Mouse (Mus musculus): ENCODE data around the gene Pear1. TPM values are rescaled to one million over a fixed set of nuclear protein-coding genes. Genes with fewer than 3 reads are reported as not detected.
"Not testable (repeated sequence)": the region's sequence is repeated elsewhere in the genome, so short reads cannot be mapped to it uniquely, and the experiment has no call there.

Gene Pear1
- 1.8 TPM in 2 replicates for total RNA-seq (2012; rRNA removed)

- H3K4me1 ChIP-seq (ENCODE audit: control insufficient read depth in 2 of 2, insufficient read depth in 2 of 2, low read length in 2 of 2, poor library complexity in 1 of 2); H3K9ac ChIP-seq (ENCODE audit: insufficient read depth, low read depth, low read length, poor library complexity, severe bottlenecking); H3K4me3 ChIP-seq (ENCODE audit: insufficient read depth in 1 of 2, low read depth in 1 of 2, low read length in 2 of 2, poor library complexity in 1 of 2, severe bottlenecking in 1 of 2); H3K36me3 ChIP-seq (ENCODE audit: control insufficient read depth, insufficient read depth, low read length, poor library complexity, severe bottlenecking); in situ Hi-C loops (cut with MboI; ENCODE audit: low sequenced_read_pairs in 2 of 2, unreplicated experiment in 2 of 2); H3K27ac ChIP-seq (ENCODE audit: insufficient read depth, low read depth, low read length, poor library complexity, severe bottlenecking); H3K9me3 ChIP-seq (ENCODE audit: control insufficient read depth, insufficient read depth, low read depth, low read length); DNase-seq (ENCODE audit: low read depth, low spot score): not testable (repeated sequence)
These were observed at the start of gene Pear1 for GRCm38 (mm10) chr3:87824206-87824605. Gene Pear1 (minus strand): TSS chr3:87824306.

DNA sequence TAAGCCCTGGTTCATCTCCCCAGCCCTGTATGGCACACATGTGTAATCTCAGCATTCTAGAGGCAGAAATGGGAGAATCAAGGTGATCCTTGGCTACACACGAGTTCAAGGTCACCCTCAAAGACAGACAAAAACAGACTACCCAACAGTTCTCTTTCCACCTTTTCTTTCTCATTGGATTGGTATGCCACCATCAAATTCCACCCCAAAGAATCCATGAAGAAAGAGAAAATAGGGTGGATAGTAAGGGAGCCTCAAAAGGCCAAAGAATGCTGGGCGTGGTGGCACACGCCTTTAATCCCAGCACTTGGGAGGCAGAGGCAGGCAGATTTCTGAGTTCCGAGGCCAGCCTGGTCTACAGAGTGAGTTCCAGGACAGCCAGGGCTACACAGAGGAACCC lies 40.0 kb upstream of the Pear1 start:
- not testable (repeated sequence) for H3K9ac ChIP-seq (ENCODE audit: insufficient read depth, low read depth, low read length, poor library complexity, severe bottlenecking); H3K4me3 ChIP-seq (ENCODE audit: insufficient read depth in 1 of 2, low read depth in 1 of 2, low read length in 2 of 2, poor library complexity in 1 of 2, severe bottlenecking in 1 of 2)
- H3K27ac ChIP-seq (ENCODE audit: insufficient read depth, low read depth, low read length, poor library complexity, severe bottlenecking), result peak overlapping the region; percentile 32; the same call in 1 of the 2 replicates

GRCm38 (mm10) chr3:87859813-87860212 lies 35.7 kb upstream of the Pear1 start:
- Histone ChIP-seq H3K9me3 (ENCODE audit: control insufficient read depth, insufficient read depth, low read depth, low read length) (no peaks in the 10 kb centered on the region), H3K4me1 (ENCODE audit: control insufficient read depth in 2 of 2, insufficient read depth in 2 of 2, low read length in 2 of 2, poor library complexity in 1 of 2) (peaks cover 0 to 3% of the 10 kb centered on the region in 2 experiments; a peak in 1 of 4 replicates), H3K36me3 (ENCODE audit: control insufficient read depth, insufficient read depth, low read length, poor library complexity, severe bottlenecking) (peaks cover 32% of the 10 kb centered on the region), H3K27ac (ENCODE audit: insufficient read depth, low read depth, low read length, poor library complexity, severe bottlenecking) (no peak overlapping the region), H3K9ac (ENCODE audit: insufficient read depth, low read depth, low read length, poor library complexity, severe bottlenecking) (no peak overlapping the region), H3K4me3 (ENCODE audit: insufficient read depth in 1 of 2, low read depth in 1 of 2, low read length in 2 of 2, poor library complexity in 1 of 2, severe bottlenecking in 1 of 2) (no peak overlapping the region)
- in situ Hi-C loops (cut with MboI; ENCODE audit: low sequenced_read_pairs in 2 of 2, unreplicated experiment in 2 of 2), result no loop called here
- TF ChIP-seq CHD2 (IDR thresholded peaks at IDR 0.05; ENCODE audit: low read depth, low read length) (no peak), ZNF384 (IDR thresholded peaks at IDR 0.05; ENCODE audit: low read depth, low read length) (no peak), ZC3H11A (IDR thresholded peaks at IDR 0.05; ENCODE audit: borderline replicate concordance, low read depth, low read length) (no peak)
- peak; percentile 63 for DNase-seq (ENCODE audit: low read depth, low spot score)

More for the DNA sequence above, 40.0 kb upstream of the Pear1 start:
- H3K9me3 ChIP-seq (ENCODE audit: control insufficient read depth, insufficient read depth, low read depth, low read length); H3K4me1 ChIP-seq (ENCODE audit: control insufficient read depth in 2 of 2, insufficient read depth in 2 of 2, low read length in 2 of 2, poor library complexity in 1 of 2); in situ Hi-C loops (cut with MboI; ENCODE audit: low sequenced_read_pairs in 2 of 2, unreplicated experiment in 2 of 2): not testable (repeated sequence)
- DNase-seq (ENCODE audit: low read depth, low spot score), result peak; percentile 28
- peaks cover 38% of the 10 kb centered on the region for H3K36me3 ChIP-seq (ENCODE audit: control insufficient read depth, insufficient read depth, low read length, poor library complexity, severe bottlenecking)

DNA sequence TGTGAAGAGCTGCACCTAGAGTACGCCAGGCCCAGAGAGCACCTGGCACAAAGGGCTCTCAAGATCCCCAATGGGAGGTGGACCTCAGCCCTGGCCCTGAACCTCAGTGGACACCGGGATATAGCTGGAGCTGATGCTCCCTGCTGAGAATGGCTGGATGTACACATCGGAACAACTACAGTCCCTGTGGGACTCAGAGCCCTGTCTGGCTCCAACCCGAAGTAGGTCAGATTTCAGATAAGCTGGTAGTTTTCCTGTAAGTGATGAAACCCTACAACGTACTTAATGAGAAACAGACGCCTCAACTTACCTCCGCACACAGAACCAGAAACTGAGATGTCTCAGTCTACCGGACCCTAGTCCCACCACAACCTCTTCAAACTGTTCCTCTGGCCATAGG lies 33.6 kb upstream of the Pear1 start:
- no peak overlapping the region for H3K27ac ChIP-seq (ENCODE audit: insufficient read depth, low read depth, low read length, poor library complexity, severe bottlenecking)
- TF ChIP-seq CHD2 (IDR thresholded peaks at IDR 0.05; ENCODE audit: low read depth, low read length) (no peak), ZNF384 (IDR thresholded peaks at IDR 0.05; ENCODE audit: low read depth, low read length) (no peak), HCFC1 (IDR thresholded peaks at IDR 0.05; ENCODE audit: borderline replicate concordance, insufficient read depth, low read length) (no peak), ZC3H11A (IDR thresholded peaks at IDR 0.05; ENCODE audit: borderline replicate concordance, low read depth, low read length) (no peak), MAFK (IDR thresholded peaks at IDR 0.05; ENCODE audit: insufficient read depth, low read depth, low read length) (no peak)
- H3K4me1 ChIP-seq (ENCODE audit: control insufficient read depth in 2 of 2, insufficient read depth in 2 of 2, low read length in 2 of 2, poor library complexity in 1 of 2), result no peaks in the 10 kb centered on the region
- H3K9me3 ChIP-seq (ENCODE audit: control insufficient read depth, insufficient read depth, low read depth, low read length), result no peaks in the 10 kb centered on the region
- peaks cover 32% of the 10 kb centered on the region for H3K36me3 ChIP-seq (ENCODE audit: control insufficient read depth, insufficient read depth, low read length, poor library complexity, severe bottlenecking)
- no peak for DNase-seq (ENCODE audit: low read depth, low spot score)
- no peak overlapping the region for H3K9ac ChIP-seq (ENCODE audit: insufficient read depth, low read depth, low read length, poor library complexity, severe bottlenecking)
- in situ Hi-C loops (cut with MboI; ENCODE audit: low sequenced_read_pairs in 2 of 2, unreplicated experiment in 2 of 2), result no loop called here
- H3K4me3 ChIP-seq (ENCODE audit: insufficient read depth in 1 of 2, low read depth in 1 of 2, low read length in 2 of 2, poor library complexity in 1 of 2, severe bottlenecking in 1 of 2), result no peak overlapping the region

DNA sequence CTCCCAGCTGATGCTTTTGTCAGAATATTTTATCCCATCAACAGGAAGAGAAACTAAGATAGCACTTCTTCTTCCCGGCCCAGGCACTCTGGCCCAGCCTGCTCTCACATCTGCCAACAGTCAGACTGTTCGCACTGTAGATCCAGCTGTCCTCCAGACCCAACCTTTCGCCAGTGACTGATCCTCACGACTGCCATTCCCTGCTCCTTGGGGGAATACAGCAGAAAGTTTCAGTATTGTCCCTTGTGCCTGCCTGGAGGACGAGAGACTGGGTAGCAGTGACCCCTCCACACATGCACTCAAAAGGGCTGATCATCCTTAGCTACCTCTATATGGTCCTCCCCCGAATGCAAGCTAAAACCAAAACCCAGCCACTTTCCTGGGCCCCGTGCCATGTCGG lies 31.8 kb upstream of the Pear1 start:
- Histone ChIP-seq H3K9ac (ENCODE audit: insufficient read depth, low read depth, low read length, poor library complexity, severe bottlenecking) (no peak overlapping the region), H3K9me3 (ENCODE audit: control insufficient read depth, insufficient read depth, low read depth, low read length) (no peaks in the 10 kb centered on the region), H3K27ac (ENCODE audit: insufficient read depth, low read depth, low read length, poor library complexity, severe bottlenecking) (no peak overlapping the region), H3K4me1 (ENCODE audit: control insufficient read depth in 2 of 2, insufficient read depth in 2 of 2, low read length in 2 of 2, poor library complexity in 1 of 2) (0 out of 4 replicates have a peak, but pooled peaks cover 0 to 2% of the 10 kb centered on the region in 2 experiments), H3K4me3 (ENCODE audit: insufficient read depth in 1 of 2, low read depth in 1 of 2, low read length in 2 of 2, poor library complexity in 1 of 2, severe bottlenecking in 1 of 2) (no peak overlapping the region), H3K36me3 (ENCODE audit: control insufficient read depth, insufficient read depth, low read length, poor library complexity, severe bottlenecking) (peaks cover 21% of the 10 kb centered on the region)
- DNase-seq (ENCODE audit: low read depth, low spot score), result no peak
- TF ChIP-seq MAFK (IDR thresholded peaks at IDR 0.05; ENCODE audit: insufficient read depth, low read depth, low read length), result no peak
- no peak for TF ChIP-seq CHD2 (IDR thresholded peaks at IDR 0.05; ENCODE audit: low read depth, low read length)
- TF ChIP-seq HCFC1 (IDR thresholded peaks at IDR 0.05; ENCODE audit: borderline replicate concordance, insufficient read depth, low read length), result no peak
- TF ChIP-seq ZC3H11A (IDR thresholded peaks at IDR 0.05; ENCODE audit: borderline replicate concordance, low read depth, low read length), result no peak
- no peak for TF ChIP-seq ZNF384 (IDR thresholded peaks at IDR 0.05; ENCODE audit: low read depth, low read length)
- in situ Hi-C loops (cut with MboI; ENCODE audit: low sequenced_read_pairs in 2 of 2, unreplicated experiment in 2 of 2), result no loop called here
